Mouse (Mus musculus): Measurements from ENCODE around the gene Rras2. TPM values are rescaled to one million over a fixed set of nuclear protein-coding genes. Genes with fewer than 3 reads are reported as not detected.

The Rras2 gene
- polyA plus RNA-seq, 1 experiment from 2014 or later = 36.4 TPM

DNA sequence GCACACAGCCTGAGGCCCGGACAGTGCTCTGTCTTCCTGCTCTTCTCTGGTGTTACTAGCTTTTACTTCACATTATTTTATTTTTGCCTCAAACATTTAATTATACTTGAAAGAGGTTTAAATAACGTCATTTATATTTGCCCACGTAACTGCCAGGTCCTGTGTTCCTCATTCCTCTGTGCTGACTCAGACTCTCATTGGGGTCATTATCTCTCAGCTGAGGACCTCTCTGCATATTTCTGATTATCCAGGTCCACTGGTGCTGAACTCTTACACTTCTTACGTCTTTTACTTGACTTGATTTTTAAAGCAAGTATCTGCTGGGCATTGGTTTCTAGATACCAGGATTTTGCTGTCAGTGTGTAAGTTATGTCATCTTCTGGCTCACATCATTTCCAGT is 63.9 kb downstream of the Rras2 start:
- H3K4me2 ChIP-seq (replicated peaks; ENCODE audit: low read depth, low read length) = no peak overlapping the region
- H3K36me3 ChIP-seq (ENCODE audit: insufficient read depth, low read length) = no peaks in the 10 kb centered on the region
- 77% methylated on average over 4 of the region's 4 CpGs for WGBS
- H3K9ac ChIP-seq (replicated peaks; ENCODE audit: low read length) = no peak overlapping the region
- H3K4me3 ChIP-seq (ENCODE audit: low read length) = no peak overlapping the region
- no peak for ATAC-seq (ENCODE audit: low FRiP score, low TSS enrichment)
- H3K27ac ChIP-seq (ENCODE audit: low read length) = no peak overlapping the region
- no peaks in the 10 kb centered on the region for H3K4me1 ChIP-seq (ENCODE audit: insufficient read depth, low read length)
- H3K27me3 ChIP-seq (ENCODE audit: insufficient read depth, low read length) = no peaks in the 10 kb centered on the region
- H3K9me3 ChIP-seq (ENCODE audit: low read length) = no peaks in the 10 kb centered on the region

DNA sequence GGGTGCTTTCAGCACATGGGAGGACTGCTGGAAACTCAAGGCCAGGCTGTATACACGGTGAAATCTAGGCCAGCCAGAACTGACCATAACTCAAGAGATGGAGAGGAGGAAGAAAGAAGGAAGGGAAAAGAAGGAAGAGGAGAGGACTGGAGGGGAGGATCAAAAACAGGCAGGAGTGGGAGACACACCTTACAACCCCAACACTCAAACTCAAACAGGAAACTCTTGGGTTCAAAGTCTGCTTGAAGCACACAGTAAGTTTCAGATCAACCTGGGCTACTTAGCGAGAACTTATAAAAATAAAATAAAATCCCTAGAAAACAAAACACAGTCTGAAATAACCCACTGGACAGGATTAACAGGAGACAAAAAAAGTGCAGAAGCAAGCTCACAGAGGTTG is 71.8 kb downstream of the Rras2 start:
- Histone ChIP-seq H3K4me3 (ENCODE audit: low read length) (no peak overlapping the region), H3K9me3 (ENCODE audit: low read length) (no peaks in the 10 kb centered on the region), H3K9ac (replicated peaks; ENCODE audit: low read length) (no peak overlapping the region), H3K27me3 (ENCODE audit: insufficient read depth, low read length) (no peaks in the 10 kb centered on the region), H3K27ac (ENCODE audit: low read length) (no peak overlapping the region), H3K4me1 (ENCODE audit: insufficient read depth, low read length) (peaks cover 4% of the 10 kb centered on the region; the same call in 1 of the 2 replicates), H3K36me3 (ENCODE audit: insufficient read depth, low read length) (peaks cover 12% of the 10 kb centered on the region; the same call in 1 of the 2 replicates), H3K4me2 (replicated peaks; ENCODE audit: low read depth, low read length) (no peak overlapping the region)
- ATAC-seq (ENCODE audit: low FRiP score, low TSS enrichment) = no peak
- 62% methylated on average over 2 of the region's 2 CpGs for WGBS

DNA sequence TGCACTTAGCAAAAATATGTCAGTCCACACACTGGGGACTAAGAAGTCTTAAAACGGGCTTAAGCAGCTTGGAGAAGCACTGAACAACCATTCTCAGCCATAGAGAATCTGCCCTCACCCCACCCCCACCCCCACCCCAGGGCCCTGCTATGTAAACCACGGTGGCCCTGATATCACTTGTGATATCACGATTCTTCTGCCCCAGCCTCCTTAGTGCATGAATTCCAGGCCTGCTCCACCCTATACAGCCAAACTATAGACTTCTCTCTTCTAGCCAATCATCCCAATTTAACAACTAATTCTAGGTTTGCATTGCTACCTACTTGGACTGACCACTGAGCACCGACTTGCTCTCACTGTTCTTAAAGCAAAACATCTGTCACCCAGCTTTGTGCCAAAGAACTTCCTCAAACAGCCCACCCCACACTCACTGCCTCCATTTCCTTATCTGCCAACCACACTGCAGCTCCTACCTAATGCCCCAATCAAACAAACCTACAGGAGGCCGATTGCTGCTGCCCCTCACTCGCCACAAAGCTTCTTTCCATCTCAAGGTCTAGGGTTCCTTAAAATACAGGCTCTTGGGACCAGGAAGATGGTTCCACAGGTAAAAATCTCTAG is 73.5 kb downstream of the Rras2 start:
- WGBS = 73% methylated on average over 6 of the region's 6 CpGs
- peaks cover 4% of the 10 kb centered on the region; the same call in 1 of the 2 replicates for H3K4me1 ChIP-seq (ENCODE audit: insufficient read depth, low read length)
- H3K36me3 ChIP-seq (ENCODE audit: insufficient read depth, low read length) = peaks cover 12% of the 10 kb centered on the region; the same call in 1 of the 2 replicates
- H3K9me3 ChIP-seq (ENCODE audit: low read length) = no peaks in the 10 kb centered on the region
- no peaks in the 10 kb centered on the region for H3K27me3 ChIP-seq (ENCODE audit: insufficient read depth, low read length)
- no peak overlapping the region for H3K4me2 ChIP-seq (replicated peaks; ENCODE audit: low read depth, low read length)
- no peak overlapping the region for H3K4me3 ChIP-seq (ENCODE audit: low read length)
- no peak overlapping the region for H3K9ac ChIP-seq (replicated peaks; ENCODE audit: low read length)
- ATAC-seq (ENCODE audit: low FRiP score, low TSS enrichment) = no peak
- H3K27ac ChIP-seq (ENCODE audit: low read length) = no peak overlapping the region

DNA sequence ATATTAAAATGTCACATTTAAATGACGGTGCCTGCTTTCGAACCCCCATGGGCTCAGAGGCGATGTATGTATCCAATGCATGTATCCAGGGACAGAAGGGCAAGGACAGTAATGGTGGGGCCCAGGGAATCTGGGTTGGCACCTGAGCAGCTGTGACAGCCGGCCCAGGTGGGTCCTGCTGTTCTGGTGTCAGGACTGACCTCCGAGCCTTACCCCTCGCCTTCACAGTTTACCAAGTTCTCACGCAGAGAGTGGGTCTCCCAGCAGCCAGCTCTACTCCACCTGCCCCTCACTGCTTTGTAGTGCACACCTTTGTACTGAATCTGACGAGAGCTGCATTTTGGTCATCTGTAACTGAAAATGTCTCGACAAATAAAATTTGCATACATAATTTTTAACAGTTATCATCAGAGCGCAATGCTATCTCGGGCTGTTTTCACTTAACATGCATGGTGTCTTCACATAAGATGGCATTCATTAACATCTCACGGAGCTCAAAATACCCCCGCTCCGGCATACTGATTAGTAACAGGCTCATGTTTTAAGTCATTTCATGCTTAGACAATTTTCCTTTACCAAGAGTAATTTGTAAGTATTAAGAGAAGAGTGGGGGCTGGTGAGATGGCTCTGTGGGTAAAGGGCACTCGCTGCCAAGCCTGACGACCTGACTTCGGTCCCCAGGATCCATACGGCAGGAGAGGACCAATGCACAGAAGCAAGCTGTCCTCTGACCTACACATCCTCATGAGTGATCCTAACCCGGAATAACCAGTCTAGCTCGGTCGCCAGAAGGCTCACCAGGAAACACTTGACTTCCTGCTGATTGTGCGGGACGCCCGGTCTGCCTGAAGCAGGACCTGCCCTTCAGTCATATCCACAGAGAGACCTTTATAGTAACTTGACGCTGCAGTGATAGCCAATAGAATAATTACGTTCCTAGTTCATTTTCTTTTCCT is 74.3 kb downstream of the Rras2 start:
- peak; percentile 63; the same call in 1 of the 2 replicates for ATAC-seq (ENCODE audit: low FRiP score, low TSS enrichment)
- WGBS = 80% methylated on average over 26 of the region's 26 CpGs
- H3K27me3 ChIP-seq (ENCODE audit: insufficient read depth, low read length) = no peaks in the 10 kb centered on the region
- H3K36me3 ChIP-seq (ENCODE audit: insufficient read depth, low read length) = peaks cover 12% of the 10 kb centered on the region; the same call in 1 of the 2 replicates
- no peak overlapping the region for H3K9ac ChIP-seq (replicated peaks; ENCODE audit: low read length)
- no peak overlapping the region for H3K4me3 ChIP-seq (ENCODE audit: low read length)
- H3K4me1 ChIP-seq (ENCODE audit: insufficient read depth, low read length) = peaks cover 4% of the 10 kb centered on the region; the same call in 1 of the 2 replicates
- no peak overlapping the region for H3K27ac ChIP-seq (ENCODE audit: low read length)
- no peaks in the 10 kb centered on the region for H3K9me3 ChIP-seq (ENCODE audit: low read length)
- no peak overlapping the region for H3K4me2 ChIP-seq (replicated peaks; ENCODE audit: low read depth, low read length)

DNA sequence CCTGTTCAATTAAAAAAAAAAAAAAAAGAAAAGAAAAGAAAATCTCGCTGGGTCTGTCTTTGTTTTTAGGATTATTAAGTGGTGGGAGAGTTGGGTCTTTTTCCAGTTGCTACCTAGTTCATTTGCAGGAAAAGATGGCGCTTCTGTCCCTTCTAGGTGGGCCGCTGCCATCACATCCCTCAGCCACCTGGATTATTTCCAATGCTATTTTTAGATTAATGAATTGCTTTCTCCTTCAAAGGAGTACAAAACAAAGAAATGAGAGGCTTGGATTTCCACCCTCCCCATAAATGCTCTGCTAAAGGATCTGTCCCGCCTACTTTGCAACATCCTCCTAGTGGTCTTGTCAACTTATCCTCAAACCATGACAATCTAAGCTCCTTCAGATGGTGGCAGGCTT is 76.2 kb downstream of the Rras2 start:
- no peak overlapping the region for H3K4me2 ChIP-seq (replicated peaks; ENCODE audit: low read depth, low read length)
- H3K4me3 ChIP-seq (ENCODE audit: low read length) = no peak overlapping the region
- no peaks in the 10 kb centered on the region for H3K27me3 ChIP-seq (ENCODE audit: insufficient read depth, low read length)
- peaks cover 4% of the 10 kb centered on the region; the same call in 1 of the 2 replicates for H3K4me1 ChIP-seq (ENCODE audit: insufficient read depth, low read length)
- no peaks in the 10 kb centered on the region for H3K9me3 ChIP-seq (ENCODE audit: low read length)
- WGBS = 84% methylated on average over 4 of the region's 4 CpGs
- no peak for ATAC-seq (ENCODE audit: low FRiP score, low TSS enrichment)
- peaks cover 6% of the 10 kb centered on the region; the same call in 1 of the 2 replicates for H3K36me3 ChIP-seq (ENCODE audit: insufficient read depth, low read length)
- no peak overlapping the region for H3K27ac ChIP-seq (ENCODE audit: low read length)
- H3K9ac ChIP-seq (replicated peaks; ENCODE audit: low read length) = no peak overlapping the region

DNA sequence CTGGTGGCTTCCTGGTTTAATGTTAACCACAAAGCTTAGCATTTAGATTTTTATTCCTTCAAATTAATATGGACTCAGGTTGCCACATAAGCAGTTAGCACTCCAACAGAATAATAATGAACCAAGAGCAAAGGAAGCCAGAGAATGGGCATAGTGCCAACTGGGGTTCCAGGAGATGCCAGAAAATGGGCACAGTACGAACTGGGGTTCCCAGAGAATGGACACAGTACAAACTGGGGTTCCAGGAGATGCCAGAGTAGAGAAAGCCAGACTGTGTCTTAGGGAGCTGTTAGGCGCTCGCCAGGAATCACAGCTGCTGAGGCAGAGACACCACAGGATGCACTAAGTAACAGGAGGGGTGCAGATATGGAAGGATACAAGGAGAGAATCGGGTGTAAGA is 80.3 kb downstream of the Rras2 start:
- no peak overlapping the region for H3K9ac ChIP-seq (replicated peaks; ENCODE audit: low read length)
- 81% methylated on average over 4 of the region's 4 CpGs for WGBS
- ATAC-seq (ENCODE audit: low FRiP score, low TSS enrichment) = no peak
- H3K36me3 ChIP-seq (ENCODE audit: insufficient read depth, low read length) = no peaks in the 10 kb centered on the region
- no peak overlapping the region for H3K4me3 ChIP-seq (ENCODE audit: low read length)
- H3K9me3 ChIP-seq (ENCODE audit: low read length) = no peaks in the 10 kb centered on the region
- H3K27me3 ChIP-seq (ENCODE audit: insufficient read depth, low read length) = no peaks in the 10 kb centered on the region
- H3K4me1 ChIP-seq (ENCODE audit: insufficient read depth, low read length) = no peaks in the 10 kb centered on the region
- no peak overlapping the region for H3K27ac ChIP-seq (ENCODE audit: low read length)
- no peak overlapping the region for H3K4me2 ChIP-seq (replicated peaks; ENCODE audit: low read depth, low read length)

DNA sequence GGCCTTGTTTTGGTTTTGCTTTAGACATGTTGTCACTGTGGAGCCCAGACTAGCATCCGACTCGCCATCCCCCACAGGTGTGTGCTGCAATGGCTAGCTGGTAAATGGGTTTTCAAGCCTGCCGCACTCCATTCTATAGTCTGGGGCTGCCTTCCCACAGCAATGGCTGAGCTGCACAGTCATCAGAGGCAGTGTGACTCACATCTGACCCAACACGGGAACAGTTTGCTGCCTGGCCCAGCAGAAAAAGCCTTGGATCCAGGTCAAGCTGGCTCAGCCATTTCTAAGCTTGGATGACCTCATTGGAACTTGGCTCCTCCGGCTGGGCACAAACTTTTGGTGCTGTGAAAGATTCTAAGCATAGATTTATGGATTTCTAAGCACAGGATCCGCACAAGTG is 88.0 kb downstream of the Rras2 start:
- no peak overlapping the region for H3K4me3 ChIP-seq (ENCODE audit: low read length)
- no peak overlapping the region for H3K4me2 ChIP-seq (replicated peaks; ENCODE audit: low read depth, low read length)
- H3K27ac ChIP-seq (ENCODE audit: low read length) = no peak overlapping the region
- H3K27me3 ChIP-seq (ENCODE audit: insufficient read depth, low read length) = no peaks in the 10 kb centered on the region
- no peaks in the 10 kb centered on the region for H3K9me3 ChIP-seq (ENCODE audit: low read length)
- no peaks in the 10 kb centered on the region for H3K4me1 ChIP-seq (ENCODE audit: insufficient read depth, low read length)
- no peaks in the 10 kb centered on the region for H3K36me3 ChIP-seq (ENCODE audit: insufficient read depth, low read length)
- 59% methylated on average over 6 of the region's 6 CpGs for WGBS
- ATAC-seq (ENCODE audit: low FRiP score, low TSS enrichment) = no peak
- H3K9ac ChIP-seq (replicated peaks; ENCODE audit: low read length) = no peak overlapping the region

DNA sequence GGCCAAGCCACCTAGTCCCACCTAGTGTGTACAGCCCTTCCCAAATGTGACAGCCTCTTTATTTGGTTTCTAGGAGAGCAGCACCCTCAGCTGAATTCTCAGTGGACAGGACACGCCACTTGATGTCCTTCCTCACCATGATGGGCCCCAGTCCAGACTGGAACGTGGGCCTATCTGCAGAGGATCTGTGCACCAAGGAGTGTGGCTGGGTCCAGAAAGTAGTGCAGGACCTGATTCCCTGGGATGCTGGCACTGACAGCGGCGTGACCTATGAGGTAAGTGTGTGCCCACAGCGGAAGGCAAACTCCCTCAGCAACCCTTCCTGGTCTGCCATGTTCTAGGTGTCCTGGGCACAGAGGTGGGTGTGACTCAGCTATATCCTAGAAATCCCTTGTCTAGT is 88.8 kb downstream of the Rras2 start:
- Histone ChIP-seq H3K4me2 (replicated peaks; ENCODE audit: low read depth, low read length) (no peak overlapping the region), H3K4me1 (ENCODE audit: insufficient read depth, low read length) (no peaks in the 10 kb centered on the region), H3K27me3 (ENCODE audit: insufficient read depth, low read length) (no peaks in the 10 kb centered on the region), H3K4me3 (ENCODE audit: low read length) (no peak overlapping the region), H3K27ac (ENCODE audit: low read length) (no peak overlapping the region), H3K9me3 (ENCODE audit: low read length) (no peaks in the 10 kb centered on the region), H3K36me3 (ENCODE audit: insufficient read depth, low read length) (no peaks in the 10 kb centered on the region), H3K9ac (replicated peaks; ENCODE audit: low read length) (no peak overlapping the region)
- 92% methylated on average over 5 of the region's 5 CpGs for WGBS
- ATAC-seq (ENCODE audit: low FRiP score, low TSS enrichment) = no peak

DNA sequence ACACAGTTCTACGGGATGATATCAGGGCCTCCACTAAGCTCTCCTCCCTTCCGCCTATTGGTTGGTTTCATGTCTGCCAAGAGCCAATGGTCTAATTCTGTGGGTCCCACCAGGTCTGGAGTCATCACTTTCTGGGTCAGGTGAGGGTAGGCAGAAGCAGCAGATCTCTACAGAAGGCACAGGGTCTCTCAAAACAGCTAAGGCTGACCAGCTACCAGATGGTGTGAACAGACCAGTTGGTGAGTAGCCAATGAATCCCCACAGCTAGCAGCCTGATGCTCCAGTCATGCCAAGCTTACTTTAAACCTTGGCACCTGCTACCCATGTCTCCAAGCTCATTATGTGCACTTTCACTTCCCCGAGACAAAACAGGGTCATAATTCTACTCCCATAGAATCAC is 90.2 kb downstream of the Rras2 start:
- Histone ChIP-seq H3K4me1 (ENCODE audit: insufficient read depth, low read length) (no peaks in the 10 kb centered on the region), H3K9me3 (ENCODE audit: low read length) (no peaks in the 10 kb centered on the region), H3K27me3 (ENCODE audit: insufficient read depth, low read length) (no peaks in the 10 kb centered on the region), H3K36me3 (ENCODE audit: insufficient read depth, low read length) (no peaks in the 10 kb centered on the region), H3K4me2 (replicated peaks; ENCODE audit: low read depth, low read length) (no peak overlapping the region), H3K9ac (replicated peaks; ENCODE audit: low read length) (no peak overlapping the region), H3K4me3 (ENCODE audit: low read length) (no peak overlapping the region), H3K27ac (ENCODE audit: low read length) (no peak overlapping the region)
- no peak for ATAC-seq (ENCODE audit: low FRiP score, low TSS enrichment)
- WGBS = 86% methylated on average over 3 of the region's 3 CpGs

DNA sequence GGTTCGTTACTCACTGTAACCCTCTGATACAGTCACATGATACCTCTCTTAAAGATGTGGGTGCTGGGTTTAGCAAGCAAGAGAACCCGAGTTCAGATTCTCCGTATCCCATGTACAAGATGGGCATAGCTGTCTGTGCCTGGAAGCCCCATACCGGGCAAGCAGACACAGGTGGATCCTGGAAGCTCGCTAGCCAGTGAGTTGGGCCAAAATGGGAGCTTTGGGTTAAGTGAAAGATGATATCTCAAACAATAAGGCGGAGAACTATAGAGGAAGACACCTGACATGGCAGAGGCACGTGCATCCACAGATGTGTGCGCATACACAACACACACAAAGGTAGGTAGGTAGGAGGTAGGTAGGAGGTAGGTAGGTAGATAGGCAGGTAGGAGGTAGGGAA is 90.7 kb downstream of the Rras2 start:
- ATAC-seq (ENCODE audit: low FRiP score, low TSS enrichment) = no peak
- H3K27ac ChIP-seq (ENCODE audit: low read length) = no peak overlapping the region
- WGBS = 83% methylated on average over 8 of the region's 8 CpGs
- H3K4me1 ChIP-seq (ENCODE audit: insufficient read depth, low read length) = 0 out of 2 replicates have a peak, but pooled peaks cover 1% of the 10 kb centered on the region
- H3K9ac ChIP-seq (replicated peaks; ENCODE audit: low read length) = no peak overlapping the region
- no peaks in the 10 kb centered on the region for H3K36me3 ChIP-seq (ENCODE audit: insufficient read depth, low read length)
- no peak overlapping the region for H3K4me2 ChIP-seq (replicated peaks; ENCODE audit: low read depth, low read length)
- no peaks in the 10 kb centered on the region for H3K27me3 ChIP-seq (ENCODE audit: insufficient read depth, low read length)
- H3K9me3 ChIP-seq (ENCODE audit: low read length) = no peaks in the 10 kb centered on the region
- no peak overlapping the region for H3K4me3 ChIP-seq (ENCODE audit: low read length)
